Mouse (Mus musculus): ENCODE measurements around the gene Fam131a. TPM values are rescaled to one million over a fixed set of nuclear protein-coding genes. Genes with fewer than 3 reads are reported as not detected.

Gene Fam131a
- total and polyA plus RNA-seq, 3 experiments, result 0.67 to 1.3 (median 0.77) TPM

GRCm38 (mm10) chr16:20723247-20723646, 30.2 kb downstream of the Fam131a start:
- Histone ChIP-seq H3K9me3 (replicated peaks; ENCODE audit: low read length) (no peaks in the 10 kb centered on the region), H3K27ac (ENCODE audit: insufficient read depth, low read depth) (no peak overlapping the region), H3K4me2 (ENCODE audit: insufficient read depth, low read depth, poor library complexity, severe bottlenecking) (no peak overlapping the region), H3K4me1 (ENCODE audit: control insufficient read depth in 1 of 2, insufficient read depth in 2 of 2) (peaks cover 0 to 10% of the 10 kb centered on the region in 2 experiments; a peak in 2 of 4 replicates), H3K9ac (ENCODE audit: insufficient read depth, low read depth) (no peak overlapping the region), H3K4me3 (replicated peaks in 1 of 3; ENCODE audit: low read depth in 2 of 3, low read length in 2 of 3, poor library complexity in 1 of 3) (no peak overlapping the region), H3K79me2 (replicated peaks; ENCODE audit: control insufficient read depth, extremely low read depth, insufficient read depth, poor library complexity, severe bottlenecking) (peaks cover 7% of the 10 kb centered on the region), H3K27me3 (replicated peaks) (peaks cover 3% of the 10 kb centered on the region), H3K36me3 (replicated peaks in 1 of 2; ENCODE audit: control insufficient read depth in 1 of 2, insufficient read depth in 1 of 2, low read length in 1 of 2) (peaks cover 23 to 39% of the 10 kb centered on the region in 2 experiments)
- in situ Hi-C loops (cut with MboI; ENCODE audit: low pct_ligation_motif_present, low pct_unique_long_range_greater_than_20kb, low sequenced_read_pairs) (loop anchor here (10.0 kb wide), 1 partner anchor 462 kb away; no protein-coding TSS in a partner anchor), dilution Hi-C loops (cut with MboI; ENCODE audit: extremely low pct_ligation_motif_present, extremely low pct_unique_long_range_greater_than_20kb, low sequenced_read_pairs) (no loop called here)
- TF ChIP-seq JUND (conservative IDR thresholded peaks at IDR 0.05; ENCODE audit: low read depth, low read length), result no peak
- TF ChIP-seq UBTF (IDR thresholded peaks at IDR 0.05; ENCODE audit: low read depth, low read length), result no peak
- TF ChIP-seq MAFK (IDR thresholded peaks at IDR 0.05; ENCODE audit: insufficient replicate concordance, low read length), result no peak
- no peak for TF ChIP-seq MAZ (IDR thresholded peaks at IDR 0.05; ENCODE audit: low read depth, low read length)
- TF ChIP-seq ZC3H11A (IDR thresholded peaks at IDR 0.05; ENCODE audit: low read depth, low read length), result no peak
- TF ChIP-seq POLR2AphosphoS2 (IDR thresholded peaks at IDR 0.05; ENCODE audit: low read depth, low read length), result no peak
- TF ChIP-seq USF1 (IDR thresholded peaks at IDR 0.05; ENCODE audit: low read depth, low read length), result no peak
- TF ChIP-seq PAX5 (IDR thresholded peaks at IDR 0.05; ENCODE audit: low read length), result no peak
- no peak for TF ChIP-seq GABPA (IDR thresholded peaks at IDR 0.05; ENCODE audit: insufficient replicate concordance, low read depth, low read length)
- no peak for TF ChIP-seq USF2 (conservative IDR thresholded peaks at IDR 0.05; ENCODE audit: low read depth, low read length)
- DNase-seq (ENCODE audit: extremely low read depth), result no peak

DNA sequence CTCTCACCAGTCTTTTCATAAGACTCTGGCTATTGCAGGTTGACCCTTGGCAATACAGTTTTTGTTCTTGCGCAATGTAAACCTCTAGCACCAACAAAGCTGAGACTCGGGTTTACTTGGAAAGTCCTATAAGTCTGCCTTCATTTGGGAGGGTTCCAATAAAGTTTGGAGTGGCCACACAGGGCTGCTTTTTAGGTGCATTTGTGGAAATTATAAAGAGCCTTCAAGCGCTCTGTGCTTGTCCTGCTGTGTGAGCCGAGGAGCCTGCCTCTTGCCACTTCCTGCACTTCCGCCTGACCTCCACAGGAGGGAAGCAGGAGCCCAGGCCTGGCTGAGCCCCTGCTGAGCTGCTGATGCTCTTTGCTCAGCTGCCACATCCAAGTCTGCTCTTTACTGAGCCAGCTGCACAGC, 31.3 kb downstream of the Fam131a start:
- dilution Hi-C loops (cut with MboI; ENCODE audit: extremely low pct_ligation_motif_present, extremely low pct_unique_long_range_greater_than_20kb, low sequenced_read_pairs) (no loop called here), in situ Hi-C loops (cut with MboI; ENCODE audit: low pct_ligation_motif_present, low pct_unique_long_range_greater_than_20kb, low sequenced_read_pairs) (loop anchor here (10.0 kb wide), 1 partner anchor 460 kb away; no protein-coding TSS in a partner anchor)
- Histone ChIP-seq H3K9me3 (replicated peaks; ENCODE audit: low read length) (no peaks in the 10 kb centered on the region), H3K4me2 (ENCODE audit: insufficient read depth, low read depth, poor library complexity, severe bottlenecking) (no peak overlapping the region), H3K36me3 (replicated peaks in 1 of 2; ENCODE audit: control insufficient read depth in 1 of 2, insufficient read depth in 1 of 2, low read length in 1 of 2) (peaks cover 23 to 39% of the 10 kb centered on the region in 2 experiments), H3K4me1 (ENCODE audit: control insufficient read depth in 1 of 2, insufficient read depth in 2 of 2) (peaks cover 0 to 4% of the 10 kb centered on the region in 2 experiments; a peak in 1 of 4 replicates), H3K27me3 (replicated peaks) (peaks cover 9% of the 10 kb centered on the region), H3K79me2 (replicated peaks; ENCODE audit: control insufficient read depth, extremely low read depth, insufficient read depth, poor library complexity, severe bottlenecking) (no peaks in the 10 kb centered on the region), H3K4me3 (replicated peaks in 1 of 3; ENCODE audit: low read depth in 2 of 3, low read length in 2 of 3, poor library complexity in 1 of 3) (no peak overlapping the region), H3K9ac (ENCODE audit: insufficient read depth, low read depth) (no peak overlapping the region), H3K27ac (ENCODE audit: insufficient read depth, low read depth) (no peak overlapping the region)
- DNase-seq (ENCODE audit: extremely low read depth), result peak; percentile 63
- TF ChIP-seq RAD21 (IDR thresholded peaks at IDR 0.05; ENCODE audit: low read depth, low read length), result peak; percentile 84
- TF ChIP-seq CTCF (conservative IDR thresholded peaks at IDR 0.05 in 1 of 2, IDR thresholded peaks at IDR 0.05 in 1 of 2; ENCODE audit: low read depth in 2 of 2, low read length in 2 of 2), result peak; percentile 15 to 83; a peak in 3 of 4 replicates
- peak; percentile 62 for TF ChIP-seq ELF1 (IDR thresholded peaks at IDR 0.05; ENCODE audit: low read depth, low read length)
- peak; percentile 53; the same call in 1 of the 2 replicates for TF ChIP-seq ZC3H11A (IDR thresholded peaks at IDR 0.05; ENCODE audit: low read depth, low read length)
- TF ChIP-seq NELFE (IDR thresholded peaks at IDR 0.05; ENCODE audit: low read depth, low read length), result no peak; the same call in 1 of the 2 replicates
- no peak for TF ChIP-seq ZKSCAN1 (IDR thresholded peaks at IDR 0.05; ENCODE audit: borderline replicate concordance, low read depth, low read length)
- peak; percentile 76 for TF ChIP-seq SMC3 (IDR thresholded peaks at IDR 0.05; ENCODE audit: low read depth, low read length)
- TF ChIP-seq EP300 (IDR thresholded peaks at IDR 0.05; ENCODE audit: low read length), result no peak
